Mouse (Mus musculus) limb, embryonic 11.5 days (tissue): ENCODE results near the gene C1qa. TPM values are rescaled to one million over a fixed set of nuclear protein-coding genes. Genes with fewer than 3 reads are reported as not detected.

Experiments
- ATAC-seq: fragments of 200-750 bp; cut with Nextera tagmentation; 2 replicates; pipeline ENCODE4 v1.8.0; 2017; ENCODE audit warnings: low read depth; ENCODE audit not compliant: insufficient number of reproducible peaks, low FRiP score, low TSS enrichment
- DNase-seq: peaks from one replicate; pipeline ENCODE4 v3.0.0-alpha.2; 2015; ENCODE audit warnings: low spot score
- H3K27ac ChIP-seq: fragments of 300-500 bp; sonication (generic); replicated peaks from 2 replicates; pipeline ENCODE4 v1.5.1; 2014; ENCODE audit warnings: low read depth, mild to moderate bottlenecking, low read length
- H3K27me3 ChIP-seq: fragments of 300-500 bp; sonication (generic); 2 replicates; pipeline ENCODE4 v1.6.1; 2014; ENCODE audit warnings: mild to moderate bottlenecking, low read length, mixed read lengths; ENCODE audit not compliant: control insufficient read depth, insufficient read depth
- H3K36me3 ChIP-seq: fragments of 300-500 bp; sonication (generic); 2 replicates; pipeline ENCODE4 v1.6.1; 2014; ENCODE audit warnings: mild to moderate bottlenecking, low read length, moderate library complexity, mixed read lengths; ENCODE audit not compliant: control insufficient read depth, insufficient read depth
- H3K4me1 ChIP-seq: fragments of 300-500 bp; sonication (generic); 2 replicates; pipeline ENCODE4 v1.6.1; 2014; ENCODE audit warnings: low read length, mixed read lengths; ENCODE audit not compliant: control insufficient read depth, insufficient read depth
- H3K4me2 ChIP-seq: fragments of 300-500 bp; sonication (generic); 2 replicates; pipeline ENCODE4 v1.6.1; 2014; ENCODE audit warnings: low read depth, mild to moderate bottlenecking, moderate library complexity; ENCODE audit not compliant: severe bottlenecking
- H3K4me3 ChIP-seq: fragments of 300-500 bp; sonication (generic); 2 replicates; pipeline ENCODE4 v1.5.1; 2014; ENCODE audit warnings: low read depth, low read length
- H3K9ac ChIP-seq: fragments of 300-500 bp; sonication (generic); 2 replicates; pipeline ENCODE4 v1.6.1; 2014; ENCODE audit warnings: mild to moderate bottlenecking, low read length
- H3K9me3 ChIP-seq: fragments of 300-500 bp; sonication (generic); 2 replicates; pipeline ENCODE4 v1.6.1; 2016; ENCODE audit warnings: low read length; ENCODE audit not compliant: control insufficient read depth
- WGBS: fragments of 180-500 bp; shearing (Covaris S2); extraction: QIAGEN DNeasy Blood & Tissue Kit; methylation state at CpG from one replicate; pipeline ENCODE4 v1.1.7; 2014; 5-methylcytosine and 5-hydroxymethylcytosine counted together
- polyA plus RNA-seq: library from polyadenylated mRNA; unstranded; fragments of >200 nt; fragmentation: Nextera tagmentation; extraction: Ambion mirVana; gene quantifications from 2 replicates; pipeline ENCODE4 v1.2.1, GENCODE M21; 2014

The C1qa gene
- polyA plus RNA-seq: 8.5 and 8.6 TPM in 2 replicates

DNA sequence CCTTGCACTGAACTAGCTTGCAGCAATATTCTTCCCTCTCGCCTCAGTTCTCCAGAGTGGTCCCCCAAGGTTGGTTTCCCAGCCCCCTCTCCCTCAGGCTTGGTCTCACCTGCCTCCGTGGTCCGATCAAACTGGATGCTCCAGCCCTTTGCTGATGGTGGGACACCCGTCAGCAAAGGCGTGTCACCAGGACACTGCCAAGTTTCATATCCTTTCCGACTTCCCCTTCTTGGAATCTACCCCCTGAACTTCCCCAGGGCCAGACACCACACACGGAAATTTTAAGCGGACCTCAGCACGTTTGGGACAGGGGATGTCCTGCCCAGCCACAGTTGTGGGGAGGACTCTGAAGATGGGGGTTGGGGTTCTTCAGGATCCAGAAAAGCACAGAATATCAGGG lies at the start of gene C1qa:
C1qa (minus strand) TSS at position 167 of the 400 bp plus-strand sequence.
- Histone ChIP-seq H3K4me2 (no peak within 1 kb of the TSS), H3K27ac (no peak within 1 kb of the TSS), H3K4me1 (0 out of 2 replicates have a peak, but pooled peaks cover 3% of the 10 kb centered on the region), H3K9ac (no peak within 1 kb of the TSS), H3K36me3 (no peaks in the 10 kb centered on the region), H3K4me3 (no peak within 1 kb of the TSS), H3K27me3 (peaks cover 20% of the 10 kb centered on the region), H3K9me3 (no peaks in the 10 kb centered on the region)
- no peak for DNase-seq
- ATAC-seq: no peak
- 78% methylated on average over 9 of the region's 9 CpGs for WGBS

DNA sequence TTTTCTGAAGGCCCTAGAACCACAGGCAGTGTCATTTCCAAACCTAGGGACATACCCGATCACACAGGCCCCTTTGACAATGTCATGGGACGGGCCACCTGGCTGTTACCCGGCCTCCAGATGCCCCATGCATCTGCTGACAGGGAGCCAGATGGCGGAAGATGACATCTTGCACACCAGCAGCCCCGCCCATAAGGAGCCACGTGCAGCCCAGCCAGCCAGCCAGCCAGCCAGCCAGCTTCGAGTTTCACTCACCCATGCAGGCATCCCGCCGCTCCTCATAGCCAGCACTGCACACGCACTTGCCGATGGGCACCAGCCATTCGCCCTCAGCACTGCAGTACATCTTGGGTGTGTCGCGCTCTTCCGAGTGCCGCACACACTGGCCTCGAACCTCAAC lies 46.8 kb upstream of the C1qa start:
- 59% methylated on average over 17 of the region's 17 CpGs for WGBS
- ATAC-seq (no peak), DNase-seq (no peak)
- H3K4me3 ChIP-seq: no peak overlapping the region
- H3K9ac ChIP-seq: no peak overlapping the region
- no peak overlapping the region for H3K4me2 ChIP-seq
- H3K27me3 ChIP-seq: no peaks in the 10 kb centered on the region
- H3K36me3 ChIP-seq: no peaks in the 10 kb centered on the region
- H3K9me3 ChIP-seq: no peaks in the 10 kb centered on the region
- no peak overlapping the region for H3K27ac ChIP-seq
- peaks cover 20% of the 10 kb centered on the region for H3K4me1 ChIP-seq

DNA sequence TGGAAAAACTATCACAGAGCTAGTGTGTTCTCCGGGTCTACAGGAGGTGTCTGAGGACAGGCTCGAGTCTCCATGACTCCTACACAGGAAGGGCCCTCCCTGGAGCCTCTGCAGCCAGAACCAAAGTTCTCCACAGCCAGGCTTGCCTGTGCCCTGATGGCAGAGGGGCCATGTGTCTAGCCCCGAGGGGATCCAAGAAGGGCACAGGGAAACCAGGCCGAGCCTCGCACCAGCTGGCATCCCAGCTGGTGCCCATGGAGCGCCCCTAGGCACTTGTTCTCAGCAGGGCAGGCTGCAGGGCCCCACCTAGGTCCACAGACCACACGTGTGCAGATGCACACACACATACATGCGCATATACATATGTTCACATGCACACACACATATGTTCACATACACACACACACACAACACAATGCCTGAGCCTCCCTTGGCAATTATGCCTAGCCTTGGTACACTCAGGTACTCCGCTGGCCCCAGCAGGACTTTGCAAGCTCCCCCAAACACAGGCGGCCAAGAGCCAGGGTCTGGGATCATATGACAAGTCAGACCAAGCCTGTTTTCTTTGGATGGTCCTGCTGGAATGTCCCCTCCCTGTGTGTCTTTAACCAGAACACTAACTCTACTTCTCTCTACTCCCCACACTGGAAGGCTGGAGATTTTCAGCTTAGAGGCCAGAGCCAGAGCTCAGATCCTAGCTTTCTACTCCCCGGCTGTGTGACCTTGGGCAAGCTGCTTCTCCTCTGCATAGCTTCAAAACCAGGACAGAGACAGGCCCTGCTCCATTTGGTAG lies 46.2 kb upstream of the C1qa start:
- Histone ChIP-seq H3K4me3 (no peak overlapping the region), H3K27me3 (no peaks in the 10 kb centered on the region), H3K9me3 (no peaks in the 10 kb centered on the region), H3K27ac (no peak overlapping the region), H3K36me3 (no peaks in the 10 kb centered on the region), H3K4me1 (peaks cover 16% of the 10 kb centered on the region), H3K4me2 (no peak overlapping the region), H3K9ac (no peak overlapping the region)
- ATAC-seq (no peak), DNase-seq (no peak)
- WGBS: 79% methylated on average over 11 of the region's 11 CpGs

DNA sequence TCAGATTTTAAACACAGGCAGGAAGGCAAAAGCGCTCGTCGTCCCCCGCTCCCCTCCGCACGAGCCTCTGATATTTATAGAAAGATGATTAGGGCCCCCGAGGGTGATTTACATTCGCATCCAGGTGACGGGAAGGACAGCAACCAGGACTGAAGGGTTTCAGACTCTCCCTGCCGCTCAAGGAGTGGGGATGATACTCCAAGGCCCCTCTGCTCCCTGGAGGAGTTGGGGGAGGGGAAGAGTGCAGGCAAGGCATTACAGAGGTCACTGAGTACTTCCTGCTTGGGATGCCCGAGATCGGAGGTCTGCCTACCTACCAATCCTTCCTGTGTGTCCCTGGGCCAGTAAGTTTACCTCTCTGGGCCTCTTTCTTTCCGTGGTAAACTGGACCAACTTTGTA lies 44.6 kb upstream of the C1qa start:
- DNase-seq: no peak
- Histone ChIP-seq H3K27ac (no peak overlapping the region), H3K36me3 (no peaks in the 10 kb centered on the region), H3K9ac (no peak overlapping the region), H3K4me1 (peaks cover 8% of the 10 kb centered on the region), H3K4me3 (no peak overlapping the region), H3K27me3 (no peaks in the 10 kb centered on the region), H3K4me2 (no peak overlapping the region), H3K9me3 (no peaks in the 10 kb centered on the region)
- 15% methylated on average over 13 of the region's 13 CpGs for WGBS
- no peak for ATAC-seq

DNA sequence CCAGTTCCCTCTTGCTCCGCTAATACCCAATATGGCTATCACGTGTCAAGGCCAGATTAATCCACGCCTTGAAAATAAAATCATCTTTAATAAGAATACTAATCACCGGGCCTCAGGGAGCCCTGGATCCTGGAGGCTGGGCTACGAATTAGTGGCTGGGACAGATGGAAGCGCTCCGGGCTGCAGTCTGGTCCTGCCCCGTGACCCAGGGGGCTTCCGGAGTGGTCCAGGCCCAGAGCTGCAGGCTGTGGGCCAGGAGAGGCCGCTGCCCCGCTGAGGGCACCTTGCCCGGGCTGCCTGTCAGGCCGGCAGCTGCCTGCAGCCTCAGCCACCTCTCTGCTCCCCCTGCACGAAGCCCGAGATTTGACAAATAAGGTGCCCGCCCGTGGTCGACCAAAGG lies 44.2 kb upstream of the C1qa start:
- 27% methylated on average over 18 of the region's 18 CpGs for WGBS
- no peak overlapping the region for H3K9ac ChIP-seq
- peaks cover 8% of the 10 kb centered on the region for H3K4me1 ChIP-seq
- ATAC-seq (no peak), DNase-seq (no peak)
- H3K27me3 ChIP-seq: no peaks in the 10 kb centered on the region
- no peak overlapping the region for H3K4me3 ChIP-seq
- H3K4me2 ChIP-seq: no peak overlapping the region
- H3K36me3 ChIP-seq: no peaks in the 10 kb centered on the region
- no peaks in the 10 kb centered on the region for H3K9me3 ChIP-seq
- H3K27ac ChIP-seq: no peak overlapping the region

DNA sequence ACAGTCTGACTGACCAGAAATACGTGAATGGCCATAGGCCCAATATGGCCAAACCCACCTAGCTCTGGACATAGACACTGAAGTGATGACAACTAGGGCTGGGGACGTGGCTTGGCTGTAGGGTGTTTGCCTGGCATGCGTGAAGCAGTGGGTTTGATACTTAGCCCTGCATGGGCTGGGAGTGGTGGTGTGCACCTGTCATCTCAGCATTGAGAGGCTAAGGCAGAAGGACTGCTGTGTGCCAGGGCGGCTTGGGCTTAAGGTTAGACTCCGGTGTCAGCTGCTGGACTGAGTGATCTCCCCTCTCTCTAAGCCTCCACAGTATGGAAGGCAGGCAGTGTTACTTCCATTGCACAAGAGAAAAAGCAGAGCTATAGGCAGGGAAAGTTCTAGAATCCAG lies 39.3 kb upstream of the C1qa start:
- Histone ChIP-seq H3K36me3 (no peaks in the 10 kb centered on the region), H3K4me3 (no peak overlapping the region), H3K4me2 (no peak overlapping the region), H3K27ac (no peak overlapping the region), H3K9me3 (no peaks in the 10 kb centered on the region), H3K9ac (no peak overlapping the region), H3K4me1 (peaks cover 3% of the 10 kb centered on the region; the same call in 1 of the 2 replicates), H3K27me3 (no peaks in the 10 kb centered on the region)
- ATAC-seq (no peak), DNase-seq (no peak)
- 89% methylated on average over 5 of the region's 5 CpGs for WGBS

DNA sequence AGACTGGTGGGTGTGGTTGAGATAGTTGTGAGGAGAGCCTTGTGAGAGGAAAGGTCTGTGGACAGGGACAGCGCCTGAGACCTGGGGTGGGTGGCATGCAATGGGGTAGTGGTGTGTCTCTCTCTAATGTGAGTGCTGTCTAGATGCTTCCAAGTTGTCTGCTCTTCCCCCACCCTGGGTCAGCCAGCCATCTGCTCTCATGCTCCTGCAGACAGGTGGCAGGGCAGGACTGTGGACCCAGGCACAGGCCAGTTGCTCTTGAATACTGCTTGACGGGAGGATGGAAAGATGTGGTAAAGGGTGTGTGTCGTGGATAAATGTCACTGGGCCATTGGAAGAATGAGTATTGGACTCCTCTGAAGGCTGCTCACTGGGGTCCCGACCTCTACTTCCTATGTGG lies 38.7 kb upstream of the C1qa start:
- no peak overlapping the region for H3K4me2 ChIP-seq
- DNase-seq (no peak), ATAC-seq (no peak)
- no peaks in the 10 kb centered on the region for H3K36me3 ChIP-seq
- H3K27me3 ChIP-seq: no peaks in the 10 kb centered on the region
- no peaks in the 10 kb centered on the region for H3K4me1 ChIP-seq
- 70% methylated on average over 4 of the region's 4 CpGs for WGBS
- no peak overlapping the region for H3K9ac ChIP-seq
- no peak overlapping the region for H3K27ac ChIP-seq
- no peak overlapping the region for H3K4me3 ChIP-seq
- no peaks in the 10 kb centered on the region for H3K9me3 ChIP-seq

DNA sequence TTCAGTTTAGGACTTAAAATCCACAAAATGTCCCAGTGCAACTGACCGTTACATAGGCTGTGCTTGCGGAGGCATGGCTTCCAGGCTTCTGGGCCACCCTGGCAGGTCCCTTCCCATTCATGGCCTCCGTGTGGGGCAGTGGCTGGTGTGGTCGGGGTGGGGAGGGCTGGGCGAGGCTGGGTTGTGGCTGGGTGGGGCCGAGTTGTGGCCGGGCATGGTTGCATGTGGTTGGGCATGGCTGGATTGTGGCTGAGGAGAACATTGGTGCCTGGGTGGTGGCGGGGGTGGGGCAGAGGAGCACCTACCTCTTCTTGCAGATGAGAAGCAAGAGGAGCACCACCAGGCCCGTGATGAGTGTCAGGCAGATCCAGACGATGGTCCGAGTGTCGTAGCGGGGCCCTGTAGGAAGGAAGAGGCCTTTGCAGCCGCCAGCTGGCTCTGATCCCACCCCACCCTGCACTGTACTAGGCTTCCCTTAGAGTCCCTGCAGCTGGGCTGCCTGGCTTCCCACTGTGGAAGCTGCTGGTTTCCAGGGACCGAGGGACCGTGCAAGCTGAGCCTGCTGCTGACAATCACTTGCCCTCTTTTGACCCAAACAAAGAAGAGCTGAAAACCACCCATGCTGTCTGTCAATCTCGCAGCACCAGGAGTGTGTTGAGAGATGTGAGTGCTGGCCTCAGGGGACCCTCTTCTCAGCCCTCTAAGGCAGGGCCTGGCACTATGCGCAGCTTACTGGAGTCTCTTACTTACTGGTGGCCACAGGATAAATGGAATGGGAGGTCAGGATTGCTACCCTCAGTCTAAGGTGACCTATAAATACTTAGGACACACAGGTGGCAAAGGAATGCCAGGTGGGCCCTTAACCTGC lies 36.4 kb upstream of the C1qa start:
- no peak overlapping the region for H3K9ac ChIP-seq
- no peaks in the 10 kb centered on the region for H3K36me3 ChIP-seq
- DNase-seq (no peak), ATAC-seq (no peak)
- H3K4me1 ChIP-seq: no peaks in the 10 kb centered on the region
- 65% methylated on average over 18 of the region's 18 CpGs for WGBS
- H3K9me3 ChIP-seq: no peaks in the 10 kb centered on the region
- H3K4me2 ChIP-seq: no peak overlapping the region
- H3K27ac ChIP-seq: no peak overlapping the region
- H3K4me3 ChIP-seq: no peak overlapping the region
- H3K27me3 ChIP-seq: no peaks in the 10 kb centered on the region
